Mouse (Mus musculus) pancreas, adult 10 weeks (tissue): Measurements from ENCODE around the gene Qpctl. TPM values are rescaled to one million over a fixed set of nuclear protein-coding genes. Genes with fewer than 3 reads are reported as not detected.

Source experiments
- polyA plus RNA-seq: library from polyadenylated mRNA; stranded (reverse); fragments of 350-450 nt; fragmentation: Illumina TruSeq; extraction: RNeasy Lipid Tissue Mini Kit (QIAGEN cat#74804); gene quantifications from one replicate; pipeline ENCODE4 v1.2.3, GENCODE M21; 2015; ENCODE audit warnings: low read depth, low replicate concordance; ENCODE audit not compliant: insufficient read depth

Qpctl gene
- polyA plus RNA-seq, result 5.5 TPM

DNA sequence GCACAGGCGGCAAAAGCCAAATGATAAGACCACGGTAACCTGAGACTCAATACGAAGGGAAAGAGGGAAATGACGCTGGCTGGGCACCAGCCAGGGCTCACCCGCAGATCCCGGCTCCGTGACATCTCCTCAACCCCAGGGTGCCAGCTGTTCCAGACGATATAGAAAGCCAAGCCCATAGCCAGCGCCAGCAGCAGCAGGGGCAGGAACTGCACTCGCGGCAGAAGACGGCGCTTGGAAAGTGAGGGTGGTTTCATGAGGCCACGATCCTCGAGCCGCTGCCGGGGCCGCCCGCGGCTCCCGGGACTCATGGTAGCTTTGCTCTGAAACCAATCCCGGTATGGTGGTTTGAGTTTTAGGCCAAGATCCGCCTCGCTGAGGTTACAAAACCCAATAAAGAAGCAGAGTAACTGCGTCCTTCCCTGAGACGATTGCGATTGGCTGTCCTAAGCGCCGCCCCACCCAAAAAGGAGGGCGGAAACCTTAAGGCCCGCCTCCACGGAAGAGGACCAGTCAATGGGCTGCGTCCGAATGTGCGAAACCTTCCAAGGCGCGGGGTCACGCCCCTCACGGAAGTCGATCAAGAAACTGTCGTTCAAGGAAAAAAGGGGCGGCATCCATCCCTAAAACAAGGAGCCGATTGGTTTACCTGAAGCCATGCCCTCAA is at the start of gene Qpctl:
Gene Qpctl, minus strand, starts transcription at position 417 of the 667 bp plus-strand sequence.

DNA sequence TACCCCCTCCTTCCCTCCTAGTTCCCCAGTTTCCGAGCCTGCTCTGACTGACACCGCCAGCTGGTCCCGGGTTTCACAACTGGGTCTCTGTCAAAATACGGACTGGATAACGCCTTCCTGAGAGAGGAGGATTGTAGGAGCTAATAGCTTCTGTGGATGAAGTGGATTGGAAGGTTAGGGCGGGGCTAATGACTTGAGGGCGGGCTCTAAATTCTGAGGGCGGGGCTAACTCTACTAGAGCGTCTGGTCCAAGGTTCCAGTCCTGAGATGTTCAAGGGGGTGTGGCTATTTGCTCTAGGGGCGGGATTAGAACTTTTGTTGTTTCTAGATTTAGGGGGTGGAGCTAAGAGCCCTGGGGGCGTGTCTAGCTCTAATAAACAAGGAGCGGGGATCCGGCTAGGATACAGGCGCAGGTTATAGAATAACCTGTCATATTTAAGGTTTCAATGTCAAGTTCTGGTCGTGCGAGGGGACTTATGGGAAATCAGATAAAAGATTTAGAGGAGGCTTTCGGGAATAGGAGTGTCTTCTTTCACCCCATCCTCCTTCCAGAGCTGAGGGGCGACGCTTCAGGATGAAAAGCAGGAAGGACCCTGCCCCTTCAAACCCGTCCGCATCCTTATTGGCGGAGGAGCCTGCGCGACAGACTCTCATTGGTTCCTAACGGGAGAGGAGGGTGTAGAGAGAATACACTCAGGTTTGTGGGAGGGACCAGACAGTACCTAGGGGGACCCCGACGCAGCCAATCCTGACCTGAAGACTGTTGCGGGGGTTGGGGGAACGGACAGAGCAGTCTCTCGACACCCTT is 26.8 kb upstream of the Qpctl start, which contains the start of gene Eml2:
Gene Eml2, plus strand, starts transcription at position 714 of the 808 bp plus-strand sequence.

DNA sequence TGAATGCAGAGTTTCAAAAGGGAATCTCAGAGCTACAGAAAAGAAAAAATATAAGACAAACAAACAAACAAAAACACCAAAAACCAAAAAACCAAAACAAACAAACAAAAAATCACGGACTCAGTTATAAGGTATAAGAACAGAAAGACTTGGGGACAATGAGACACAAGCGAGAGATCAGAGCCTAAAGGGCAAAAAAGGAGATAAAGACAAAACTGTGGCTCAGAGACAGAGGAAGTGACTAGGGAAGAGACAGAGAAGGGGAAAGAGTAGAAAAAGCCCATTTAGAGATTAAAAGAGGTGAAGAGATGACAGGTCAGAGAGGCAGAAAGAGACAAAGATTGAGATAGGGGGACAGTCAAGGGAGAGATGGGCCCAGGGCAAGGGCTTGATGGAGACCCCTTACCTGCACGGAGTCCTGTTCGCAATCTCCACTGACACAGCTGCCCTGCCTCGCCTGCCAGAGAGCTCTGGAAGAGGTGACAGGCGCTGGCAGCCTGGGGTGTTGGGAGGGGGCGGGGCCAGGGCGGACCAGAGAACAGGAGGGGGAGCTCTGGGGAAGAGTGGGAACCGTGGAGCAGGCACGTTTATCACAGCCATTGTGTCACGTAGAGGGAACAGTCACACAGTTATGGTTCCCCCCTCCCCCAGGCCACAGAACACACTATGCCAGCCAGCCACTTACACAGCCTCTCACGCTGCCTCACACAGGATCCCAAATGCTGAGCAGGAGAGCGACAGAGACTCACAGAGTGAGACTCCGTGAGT is 16.7 kb upstream of the Qpctl start, which contains the start of gene Gipr:
Gene Gipr, minus strand, starts transcription at position 472 of the 768 bp plus-strand sequence.

DNA sequence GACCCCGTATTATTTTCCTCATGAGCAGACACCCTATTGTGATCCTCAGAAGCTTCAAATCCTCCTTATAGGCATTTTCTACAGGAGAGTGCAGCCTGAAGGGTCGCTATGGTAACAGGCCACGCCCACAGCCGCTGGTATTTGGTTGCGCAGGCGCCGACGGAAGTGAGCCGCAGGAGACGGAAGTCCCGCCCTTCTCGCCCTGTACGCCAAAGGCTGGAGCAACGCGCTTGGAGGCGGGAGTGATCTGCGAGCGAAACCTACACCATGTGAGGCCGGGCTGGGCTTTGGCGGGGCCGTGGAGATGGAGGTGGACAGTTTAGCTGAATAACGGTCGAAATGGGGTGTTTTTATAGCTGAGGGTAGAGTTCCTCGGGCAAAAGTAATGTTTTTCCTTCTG is 535 bp upstream of the Qpctl start, which contains the start of gene Snrpd2:
Gene Snrpd2, plus strand, starts transcription at position 97 of the 400 bp plus-strand sequence.

DNA sequence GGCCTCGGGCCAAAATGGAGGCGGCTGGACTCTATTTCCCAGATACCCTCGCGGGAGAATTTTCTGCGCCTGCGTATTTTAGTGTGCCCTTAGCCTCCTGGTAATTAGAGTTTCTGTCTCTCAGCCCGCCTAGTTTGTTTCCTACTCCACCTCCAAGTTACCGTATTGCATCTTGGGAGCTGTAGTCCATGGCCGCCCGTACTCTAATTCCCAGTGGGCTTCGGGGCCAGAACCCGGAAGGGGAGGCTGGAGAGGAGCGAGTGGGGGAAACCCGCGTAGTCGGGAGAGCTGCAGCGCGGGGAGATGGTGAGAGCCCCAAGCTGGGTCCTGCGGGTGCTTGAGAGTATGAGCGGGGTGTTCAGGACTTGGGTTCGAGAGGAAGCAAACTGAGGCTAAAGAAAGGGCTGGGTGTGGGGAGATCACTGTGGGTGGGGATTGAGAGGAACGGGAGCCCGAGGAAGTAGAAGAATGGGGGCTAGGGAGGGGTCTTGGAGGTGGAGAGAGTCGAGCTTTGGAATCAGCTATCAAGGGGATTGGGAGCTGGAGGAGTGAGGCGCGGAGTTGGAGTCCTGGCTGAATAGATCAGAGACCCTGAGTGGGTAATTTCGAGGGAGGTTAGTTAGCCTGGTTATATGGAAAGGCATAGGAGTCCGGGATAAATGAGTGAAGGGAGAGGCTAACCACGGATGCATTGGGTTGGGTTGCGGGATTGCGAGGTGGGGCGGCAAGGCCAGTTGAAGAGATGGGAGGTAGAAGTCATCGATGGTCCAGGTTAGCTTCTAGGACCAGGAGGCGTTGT is 29.3 kb downstream of the Qpctl start, which contains the start of gene Fbxo46:
Gene Fbxo46, plus strand, starts transcription at position 229 of the 799 bp plus-strand sequence.

DNA sequence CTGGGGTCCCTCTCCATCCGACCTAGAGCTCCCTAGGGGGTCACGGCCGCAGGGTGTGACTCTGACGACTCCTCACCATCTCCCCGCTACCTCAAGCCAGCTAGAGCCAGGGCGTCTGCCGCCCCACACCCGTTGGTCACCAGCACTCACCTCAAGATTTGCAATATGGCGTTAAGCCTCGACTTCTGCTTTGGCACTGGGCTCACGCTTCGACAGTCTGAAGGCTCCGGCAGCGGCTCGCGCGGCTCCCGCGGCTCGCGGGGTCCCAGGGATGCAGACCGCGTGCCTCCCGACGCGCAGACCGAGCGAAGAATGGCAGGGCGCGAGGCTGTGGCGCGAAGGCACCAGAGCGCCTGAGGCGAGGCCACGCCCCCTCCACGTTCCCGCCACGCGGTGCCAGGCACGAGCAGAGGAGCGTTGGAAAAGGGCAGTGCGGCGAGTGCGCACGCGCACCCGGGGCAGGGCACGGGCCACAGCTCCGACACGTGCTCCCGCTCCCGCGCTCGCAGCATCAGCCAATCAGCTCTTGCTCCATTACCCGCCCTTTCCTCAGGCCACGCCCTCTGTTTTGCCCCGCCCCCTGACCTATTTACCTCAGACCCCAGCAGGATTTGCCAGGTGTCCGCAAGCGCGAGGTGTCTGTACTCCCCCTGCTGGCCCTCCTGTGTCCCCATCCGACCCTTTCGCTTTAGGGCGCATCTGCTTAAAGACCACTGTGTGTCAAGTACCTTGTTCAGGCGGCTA is 30.9 kb downstream of the Qpctl start, which contains the start of gene Gm4969:
Gene Gm4969, minus strand, starts transcription at position 341 of the 744 bp plus-strand sequence.

DNA sequence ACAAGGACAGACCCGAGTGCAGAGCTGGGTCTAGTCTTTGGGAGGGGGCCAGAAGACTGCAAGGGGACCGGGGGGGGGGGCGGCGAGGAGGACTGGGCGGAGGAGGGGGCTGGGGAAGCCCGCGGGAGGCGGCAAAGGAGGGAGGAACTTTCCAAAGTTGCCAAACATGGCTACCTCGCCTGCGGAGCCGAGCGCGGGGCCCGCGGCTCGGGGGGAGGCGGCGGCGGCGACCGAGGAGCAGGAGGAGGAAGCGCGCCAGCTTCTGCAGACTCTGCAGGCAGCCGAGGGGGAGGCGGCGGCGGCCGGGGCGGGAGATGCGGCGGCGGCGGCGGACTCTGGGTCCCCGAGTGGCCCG is 54.6 kb downstream of the Qpctl start, which contains the start of gene Six5:
Gene Six5, plus strand, starts transcription at position 124 of the 355 bp plus-strand sequence.

Other genes starting within 250 kb of the Qpctl start
- 4.1 TPM for gene Ccdc61, start 238.9 kb downstream of the Qpctl start, polyA plus RNA-seq
- 2.3 TPM for gene Nova2, start 223.4 kb downstream of the Qpctl start, polyA plus RNA-seq
- not detected for gene Nanos2, start 161.9 kb downstream of the Qpctl start, polyA plus RNA-seq
- 2.5 TPM for gene Mypop, start 158.0 kb downstream of the Qpctl start, polyA plus RNA-seq
- 5.9 TPM for gene Irf2bp1, start 145.2 kb downstream of the Qpctl start, polyA plus RNA-seq
- gene Foxa3, start 125.8 kb downstream of the Qpctl start, polyA plus RNA-seq, result 5.9 TPM
- 20.0 TPM for gene Sympk, start 124.9 kb downstream of the Qpctl start, polyA plus RNA-seq
- gene Rsph6a, start 94.6 kb downstream of the Qpctl start, polyA plus RNA-seq, result not detected
- gene Dmwd, start 73.1 kb downstream of the Qpctl start, polyA plus RNA-seq, result 10.7 TPM
- gene Dmpk, start 65.4 kb downstream of the Qpctl start, polyA plus RNA-seq, result 15.3 TPM
- gene Six5, start 54.7 kb downstream of the Qpctl start, polyA plus RNA-seq, result 8.4 TPM
- not detected for gene Gm4969, start 30.9 kb downstream of the Qpctl start, polyA plus RNA-seq
- 1.5 TPM for gene Fbxo46, start 29.4 kb downstream of the Qpctl start, polyA plus RNA-seq
- 17.7 TPM for gene Snrpd2, start 431 bp upstream of the Qpctl start, polyA plus RNA-seq
- gene Gipr, start 16.8 kb upstream of the Qpctl start, polyA plus RNA-seq, result 6.9 TPM
- 6.4 TPM for gene Eml2, start 27.1 kb upstream of the Qpctl start, polyA plus RNA-seq
- 3.5 TPM for gene Gpr4, start 63.2 kb upstream of the Qpctl start, polyA plus RNA-seq
- 3.2 TPM for gene Opa3, start 79.0 kb upstream of the Qpctl start, polyA plus RNA-seq
- 15.6 TPM for gene Vasp, start 122.5 kb upstream of the Qpctl start, polyA plus RNA-seq
- not detected for gene Ppm1n, start 130.8 kb upstream of the Qpctl start, polyA plus RNA-seq
- gene Rtn2, start 133.3 kb upstream of the Qpctl start, polyA plus RNA-seq, result 0.98 TPM
- gene Fosb, start 160.8 kb upstream of the Qpctl start, polyA plus RNA-seq, result 3.5 TPM
- gene Ercc1, start 195.5 kb upstream of the Qpctl start, polyA plus RNA-seq, result 11.2 TPM
- 2.5 TPM for gene Cd3eap, start 210.2 kb upstream of the Qpctl start, polyA plus RNA-seq
- 2.4 TPM for gene Ppp1r13l, start 210.5 kb upstream of the Qpctl start, polyA plus RNA-seq
- gene Ercc2, start 232.7 kb upstream of the Qpctl start, polyA plus RNA-seq, result 7.7 TPM